ENCODE assay signal across 17 mouse cellular contexts in the genomic region with DNA sequence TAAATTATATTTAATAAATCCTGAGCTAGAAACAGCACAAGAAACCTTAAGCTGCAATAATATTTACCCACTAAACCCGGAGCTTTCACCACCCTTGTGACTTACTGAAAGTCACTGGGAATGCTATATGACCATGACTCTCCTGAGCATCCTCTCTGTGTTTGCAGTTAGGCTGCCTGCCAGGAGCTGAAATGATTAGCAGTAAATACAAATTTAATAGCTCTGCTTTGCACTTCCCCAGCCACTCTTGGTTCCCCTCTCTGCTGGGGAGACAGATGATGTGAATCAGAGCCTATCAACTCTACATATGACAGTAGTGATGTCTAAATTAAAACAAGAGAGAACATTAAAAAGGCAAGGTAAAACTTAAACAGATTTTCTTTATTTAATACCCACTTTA.
DNase-seq lines count a peak whose midpoint lies in the region; ATAC-seq and TF ChIP-seq lines count a peak whose summit lies in the region.
"Had no signal": no experiment of that assay in that cellular context is flagged by ENCODE, and none has a peak within 500 bp of the region (broad histone marks: within the 10 kb centered on the region; RNA-seq: fewer than 3 reads in every experiment).

No protein-coding gene starts in this region.

- no peak; the same call in 1 of the 2 replicates for ATAC-seq in cerebellum, adult (ENCODE audit: insufficient number of reproducible peaks, low FRiP score, low TSS enrichment)
- peak; percentile 30 for ATAC-seq in midbrain, embryonic 15.5 days (replicated peaks)
- ATAC-seq: inflammation-experienced regulatory T-cells, adult 6 months had no signal

- no peaks in the 10 kb centered on the region for H3K4me1 ChIP-seq in cerebellum, adult 2 months (ENCODE audit: control insufficient read depth, insufficient read depth, low read length)
- peaks cover 10% of the 10 kb centered on the region for H3K4me1 ChIP-seq in midbrain, embryonic 15.5 days
- H3K4me1 ChIP-seq: limb, embryonic 15.5 days had no signal

- H3K27ac ChIP-seq in cerebellum, adult 2 months (ENCODE audit: insufficient read depth, low read length) = no peak overlapping the region
- 0 out of 2 replicates have a peak overlapping the region, but pooled peaks have one; percentile 20 for H3K27ac ChIP-seq in midbrain, embryonic 15.5 days
- H3K27ac ChIP-seq: embryonic facial prominence, embryonic 13.5 days; heart, adult 2 months; kidney, embryonic 15.5 days; limb, embryonic 15.5 days had no signal

- no peak overlapping the region for H3K4me2 ChIP-seq in midbrain, embryonic 15.5 days
- H3K4me2 ChIP-seq: embryonic facial prominence, embryonic 13.5 days; kidney, embryonic 15.5 days; limb, embryonic 15.5 days had no signal

- DNase-seq in cerebellum, adult 2 months = peak; percentile 39 to 54
- peak; percentile 3 to 4 for DNase-seq in kidney, postnatal 4 days
- DNase-seq in kidney, postnatal 25 days = no peak
- DNase-seq in cerebellum, adult 9-11 months = peak; percentile 34
- DNase-seq in gastrocnemius, postnatal 4 days (ENCODE audit: low spot score in 2 of 2) = no peak
- no peak for DNase-seq in gastrocnemius, adult 18-20 months (ENCODE audit: low spot score)
- DNase-seq: heart, adult 2 months; layer of hippocampus, adult 9-11 months; lung, adult 18-20 months; right cerebral cortex, postnatal 25 days; thymus, postnatal 36 days had no signal

- H3K9ac ChIP-seq in midbrain, embryonic 15.5 days = no peak overlapping the region
- H3K9ac ChIP-seq: embryonic facial prominence, embryonic 13.5 days; kidney, embryonic 15.5 days; limb, embryonic 15.5 days had no signal

- TF ChIP-seq CTCF in cerebellum, adult 2 months (IDR thresholded peaks at IDR 0.05; ENCODE audit: borderline replicate concordance, insufficient read depth, low read depth, low read length) = no peak

- no peak for TF ChIP-seq POLR2A in cerebellum, adult 2 months (IDR thresholded peaks at IDR 0.05; ENCODE audit: borderline replicate concordance, insufficient read depth, low read length)

- WGBS in cerebellum, adult 2 months = 95% methylated on average over 1 of the region's 1 CpGs
- 47% methylated on average over 1 of the region's 1 CpGs for WGBS in midbrain, embryonic 15.5 days

- H3K36me3 ChIP-seq in midbrain, embryonic 15.5 days (replicated peaks) = no peaks in the 10 kb centered on the region
- H3K36me3 ChIP-seq: embryonic facial prominence, embryonic 13.5 days; kidney, embryonic 15.5 days; limb, embryonic 15.5 days had no signal

- H3K9me3 ChIP-seq in midbrain, embryonic 15.5 days = no peaks in the 10 kb centered on the region
- H3K9me3 ChIP-seq: embryonic facial prominence, embryonic 13.5 days; kidney, embryonic 15.5 days; limb, embryonic 15.5 days had no signal

- no peaks in the 10 kb centered on the region for H3K27me3 ChIP-seq in cerebellum, adult 2 months (ENCODE audit: control insufficient read depth, insufficient read depth, low read length)
- H3K27me3 ChIP-seq in midbrain, embryonic 15.5 days (replicated peaks) = no peaks in the 10 kb centered on the region
- H3K27me3 ChIP-seq: embryonic facial prominence, embryonic 13.5 days; kidney, embryonic 15.5 days; limb, embryonic 15.5 days had no signal

- no peak overlapping the region for H3K4me3 ChIP-seq in cerebellum, adult 2 months (replicated peaks; ENCODE audit: insufficient read depth, low read depth, low read length)
- no peak overlapping the region for H3K4me3 ChIP-seq in midbrain, embryonic 15.5 days
- H3K4me3 ChIP-seq: embryonic facial prominence, embryonic 13.5 days; heart, adult 2 months; kidney, embryonic 15.5 days; limb, embryonic 15.5 days had no signal

Comparison
In these comparisons a context has a peak if more than half of its experiments do, and no peak if none do; other contexts are left out.
1. DNase-seq: peak in cerebellum, adult 2 months (2 of 2), kidney, postnatal 4 days (2 of 2) and cerebellum, adult 9-11 months (single experiment); none in kidney, postnatal 25 days (0 of 2), gastrocnemius, postnatal 4 days (0 of 2) and gastrocnemius, adult 18-20 months (single experiment).